Mouse (Mus musculus) C2C12 (cell line): ENCODE measurements around the gene Col19a1. TPM values are rescaled to one million over a fixed set of nuclear protein-coding genes. Genes with fewer than 3 reads are reported as not detected.

ENCODE experiments used
- H3K27me3 ChIP-seq: one replicate; pipeline ENCODE4 v1.6.1; 2011; ENCODE audit not compliant: control insufficient read depth, insufficient read depth, insufficient read length
- H3K36me3 ChIP-seq: one replicate; pipeline ENCODE4 v1.6.1; 2011; ENCODE audit not compliant: control insufficient read depth, insufficient read depth
- H3K4me3 ChIP-seq: one replicate; pipeline ENCODE4 v1.5.1; 2011; ENCODE audit warnings: mild to moderate bottlenecking, control low read depth; ENCODE audit not compliant: poor library complexity, insufficient read depth, severe bottlenecking
- H3K79me2 ChIP-seq: one replicate; pipeline ENCODE4 v1.6.1; 2011; ENCODE audit not compliant: control insufficient read depth, insufficient read depth
- H3K79me3 ChIP-seq: one replicate; pipeline ENCODE4 v1.6.1; 2011; ENCODE audit warnings: low read depth, control low read depth
- H3ac ChIP-seq: one replicate; pipeline ENCODE3; 2011; ENCODE audit warnings: low read depth; ENCODE audit not compliant: control insufficient read depth, insufficient read length
- CEBPB ChIP-seq: IDR thresholded peaks from one replicate; pipeline ENCODE4 v1.6.1; 2011; ENCODE audit warnings: low read depth, mild to moderate bottlenecking, control low read depth, moderate library complexity
- CTCF ChIP-seq: IDR thresholded peaks from one replicate; pipeline ENCODE4 v1.5.1; 2011; ENCODE audit not compliant: control insufficient read depth, insufficient read depth, insufficient read length
- FOSL1 ChIP-seq: IDR thresholded peaks from one replicate; pipeline ENCODE4 v1.8.0; 2011; ENCODE audit warnings: mild to moderate bottlenecking, low read length; ENCODE audit not compliant: poor library complexity, insufficient read depth, severe bottlenecking
- MAX ChIP-seq: IDR thresholded peaks from one replicate; pipeline ENCODE4 v1.6.1; 2011; ENCODE audit warnings: mild to moderate bottlenecking, control low read depth
- MYOD1 ChIP-seq: IDR thresholded peaks from one replicate; pipeline ENCODE4 v1.6.1; 2011; ENCODE audit warnings: low read depth; ENCODE audit not compliant: control insufficient read depth, insufficient read length
- MYOG ChIP-seq: IDR thresholded peaks from one replicate; pipeline ENCODE4 v1.6.1; 2011; ENCODE audit not compliant: control insufficient read depth, insufficient read length; ENCODE audit errors: extremely low read depth
- USF1 ChIP-seq: IDR thresholded peaks from one replicate; pipeline ENCODE4 v1.6.1; 2011; ENCODE audit warnings: low read depth, mild to moderate bottlenecking, control low read depth, moderate library complexity
- polyA plus RNA-seq: library from polyadenylated mRNA; unstranded; fragments of >200 nt; fragmentation: generic; extraction: Trizol; gene quantifications from one replicate; pipeline ENCODE4 v1.2.1, GENCODE M21; 2012; ENCODE audit warnings: missing spikeins

The Col19a1 gene
- polyA plus RNA-seq, 1 experiment = 0.01 TPM

DNA sequence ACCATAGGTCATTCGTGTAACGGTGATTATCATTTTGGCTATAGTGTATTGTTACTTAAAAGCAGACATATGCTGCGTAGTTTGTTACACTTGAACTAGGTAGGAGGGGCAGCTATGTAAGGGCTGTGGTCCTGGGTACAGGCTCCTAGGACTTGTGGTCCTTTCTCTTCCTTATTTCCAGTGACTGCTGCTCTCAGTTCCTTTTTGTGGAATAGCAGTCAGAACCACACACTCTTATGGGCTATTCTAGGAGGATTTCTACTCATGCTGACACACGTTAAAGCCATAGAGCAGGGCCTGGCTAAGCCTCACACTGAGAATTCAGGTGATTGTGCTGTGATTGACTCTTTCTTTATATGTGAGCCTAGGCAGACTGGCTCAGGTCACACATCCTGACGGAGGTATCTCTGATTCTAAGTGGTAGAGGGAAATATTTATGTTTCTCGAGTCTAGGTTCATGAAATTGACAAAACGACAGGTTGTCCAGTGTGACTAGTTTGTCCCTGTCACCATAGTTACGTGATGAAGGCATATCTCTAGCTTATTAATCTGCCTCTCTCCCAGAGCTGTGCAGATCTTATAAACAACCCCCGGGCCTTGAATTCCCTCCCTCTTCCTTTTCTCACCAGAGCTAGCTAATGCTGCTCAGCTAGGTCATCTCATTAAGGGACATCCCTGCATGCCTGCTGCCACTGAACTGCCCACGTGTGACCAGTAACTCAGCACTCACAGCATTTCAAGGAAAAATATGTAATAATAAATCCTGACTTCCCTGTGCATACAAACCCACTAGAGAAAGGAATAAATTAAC, 338.8 kb downstream of the Col19a1 start:
- H3ac ChIP-seq = no peak overlapping the region
- no peak overlapping the region for H3K4me3 ChIP-seq
- H3K27me3 ChIP-seq = peaks cover 3% of the 10 kb centered on the region
- no peaks in the 10 kb centered on the region for H3K36me3 ChIP-seq
- no peak for TF ChIP-seq MYOD1
- no peak for TF ChIP-seq CTCF
- no peak for TF ChIP-seq FOSL1
- TF ChIP-seq MYOG = no peak
- TF ChIP-seq MAX = no peak
- TF ChIP-seq CEBPB = no peak
- no peak for TF ChIP-seq USF1
- no peaks in the 10 kb centered on the region for H3K79me2 ChIP-seq
- H3K79me3 ChIP-seq = no peaks in the 10 kb centered on the region

DNA sequence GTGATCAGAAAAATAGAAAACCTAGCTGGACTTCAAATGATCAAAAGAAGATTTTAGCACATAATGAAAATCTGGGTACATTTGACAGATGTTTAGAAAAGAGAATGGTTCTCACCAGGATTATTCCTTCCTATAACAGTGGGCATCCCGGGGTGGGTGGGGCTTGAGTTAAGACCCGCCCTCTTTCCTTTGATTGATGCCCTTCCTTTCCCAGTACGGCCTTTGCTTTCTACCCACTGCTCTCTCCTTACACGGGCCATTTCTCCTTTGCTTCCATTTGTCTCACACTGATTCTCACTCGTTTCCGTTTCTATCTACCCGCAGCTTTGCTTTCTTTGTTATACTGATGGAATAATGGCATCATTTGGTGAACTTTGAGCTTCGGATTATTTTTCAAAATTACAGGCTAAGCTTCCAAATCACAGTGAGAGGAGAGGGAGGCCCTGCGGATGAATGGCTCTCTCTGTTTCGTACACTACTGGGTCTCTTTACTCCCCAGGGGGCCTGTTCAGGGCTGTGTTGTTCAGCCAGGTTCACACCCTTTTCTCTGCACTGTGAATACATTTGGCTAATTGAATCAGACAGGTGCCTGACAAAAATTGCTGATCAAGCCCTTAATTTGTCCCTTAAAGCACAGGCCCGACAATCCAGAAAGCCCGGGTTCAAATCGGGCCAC, 341.4 kb downstream of the Col19a1 start:
- no peaks in the 10 kb centered on the region for H3K36me3 ChIP-seq
- no peak for TF ChIP-seq MYOG
- no peak overlapping the region for H3ac ChIP-seq
- peaks cover 3% of the 10 kb centered on the region for H3K27me3 ChIP-seq
- H3K79me3 ChIP-seq = no peaks in the 10 kb centered on the region
- H3K4me3 ChIP-seq = no peak overlapping the region
- no peaks in the 10 kb centered on the region for H3K79me2 ChIP-seq

DNA sequence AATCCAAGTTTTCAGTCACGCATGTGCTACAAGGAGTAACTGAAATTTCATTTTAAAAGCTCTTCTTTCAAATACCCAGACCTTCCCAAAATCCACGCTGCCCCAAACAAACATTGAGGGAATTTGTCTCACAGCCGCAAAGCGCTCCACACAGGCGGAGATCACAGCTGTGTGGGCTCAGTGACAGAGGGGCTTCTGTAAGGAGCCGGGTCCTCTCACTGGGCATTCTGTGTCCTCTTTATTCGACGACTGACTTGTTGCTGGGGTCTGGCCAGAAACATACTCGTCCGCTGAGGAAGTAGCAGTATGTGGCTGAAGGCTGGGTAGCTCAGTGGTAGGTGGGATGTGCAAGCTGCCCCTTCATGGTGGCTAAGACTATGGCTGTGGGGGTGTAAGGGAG, 342.3 kb downstream of the Col19a1 start:
- H3K27me3 ChIP-seq = peaks cover 3% of the 10 kb centered on the region
- no peak for TF ChIP-seq FOSL1
- TF ChIP-seq MYOG = no peak
- no peak for TF ChIP-seq MAX
- TF ChIP-seq CEBPB = no peak
- no peak for TF ChIP-seq MYOD1
- TF ChIP-seq CTCF = no peak
- TF ChIP-seq USF1 = no peak
- no peaks in the 10 kb centered on the region for H3K36me3 ChIP-seq
- H3K4me3 ChIP-seq = no peak overlapping the region
- no peaks in the 10 kb centered on the region for H3K79me2 ChIP-seq
- H3ac ChIP-seq = no peak overlapping the region
- H3K79me3 ChIP-seq = no peaks in the 10 kb centered on the region

DNA sequence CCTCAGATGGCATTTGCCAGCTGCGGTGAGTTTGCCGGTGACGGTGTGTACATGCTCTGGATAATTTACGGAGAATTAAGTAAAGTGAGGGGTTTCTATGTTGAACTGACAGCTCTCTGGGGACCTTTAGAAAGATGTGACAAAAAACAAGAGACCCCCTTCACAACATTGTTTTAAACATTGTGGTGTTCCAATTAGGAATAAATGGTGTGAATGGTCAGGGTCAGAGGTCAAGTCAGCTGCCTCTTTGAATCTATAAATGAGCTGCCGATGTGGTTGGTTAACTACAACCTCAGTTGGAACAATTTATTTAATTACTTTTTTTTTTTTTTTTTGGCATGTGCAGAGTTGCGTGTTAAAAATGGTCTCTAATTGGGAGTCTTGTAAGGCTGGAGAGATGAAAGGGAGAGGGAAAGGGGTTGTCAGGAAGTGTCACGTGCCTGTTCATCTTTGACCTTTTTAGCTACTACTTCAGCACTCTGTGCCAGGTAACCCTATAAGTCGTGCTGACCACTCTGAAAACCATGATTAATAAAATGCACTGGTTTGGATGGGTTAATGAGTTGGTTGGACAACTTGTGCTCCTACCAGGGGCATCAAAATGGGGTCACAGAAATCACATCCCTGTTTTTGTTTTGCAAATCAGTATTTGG, 347.1 kb downstream of the Col19a1 start:
- Histone ChIP-seq H3ac (no peak overlapping the region), H3K27me3 (peaks cover 3% of the 10 kb centered on the region), H3K36me3 (no peaks in the 10 kb centered on the region), H3K79me2 (no peaks in the 10 kb centered on the region), H3K4me3 (no peak overlapping the region), H3K79me3 (no peaks in the 10 kb centered on the region)
- TF ChIP-seq MYOD1 (no peak), CEBPB (no peak)

DNA sequence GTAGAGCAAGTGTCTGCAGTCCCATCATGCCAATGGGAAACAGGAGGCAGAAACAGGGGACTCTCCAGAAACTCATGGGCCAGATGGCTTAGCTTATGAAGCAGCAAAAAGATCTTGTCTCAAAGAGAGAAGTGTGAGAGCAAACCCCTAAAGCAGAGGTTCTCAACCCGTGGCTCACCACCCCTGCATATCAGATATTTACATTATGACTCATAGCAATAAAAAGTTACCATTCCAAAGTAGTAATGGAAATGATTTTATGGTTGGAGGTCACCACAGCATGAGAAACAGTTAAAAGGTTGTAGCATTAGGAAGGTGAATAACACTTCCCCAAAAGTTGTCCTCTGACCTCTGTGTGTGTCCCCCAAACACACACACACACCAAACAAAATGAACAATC, 350.9 kb downstream of the Col19a1 start:
- Histone ChIP-seq H3K4me3 (no peak overlapping the region), H3K79me2 (no peaks in the 10 kb centered on the region), H3K79me3 (no peaks in the 10 kb centered on the region), H3ac (no peak overlapping the region), H3K36me3 (no peaks in the 10 kb centered on the region), H3K27me3 (no peaks in the 10 kb centered on the region)
- TF ChIP-seq USF1 (no peak), CEBPB (no peak), FOSL1 (no peak), MYOD1 (no peak), MYOG (no peak), CTCF (no peak), MAX (no peak)
